Mouse (Mus musculus): ENCODE measurements around the gene Sgms2. TPM values are rescaled to one million over a fixed set of nuclear protein-coding genes. Genes with fewer than 3 reads are reported as not detected.

The Sgms2 gene
- polyA plus RNA-seq, 1 experiment from 2014 or later, result 0.42 TPM

Other genes starting within 250 kb of the Sgms2 start
- gene Hadh, start 219.3 kb downstream of the Sgms2 start, polyA plus RNA-seq (2015; fragmentation: Nextera tagmentation; extraction: Ambion mirVana), result 89.3 and 94.8 TPM in 2 replicates
- 0.22 and 0.52 TPM in 2 replicates for gene Cyp2u1, start 188.2 kb downstream of the Sgms2 start, polyA plus RNA-seq (2015; fragmentation: Nextera tagmentation; extraction: Ambion mirVana)
- 50.7 and 53.1 TPM in 2 replicates for gene Papss1, start 73.4 kb upstream of the Sgms2 start, polyA plus RNA-seq (2015; fragmentation: Nextera tagmentation; extraction: Ambion mirVana)

All from thymus, postnatal 0 days (tissue).